Mouse (Mus musculus): ENCODE data around the gene Hhat. TPM values are rescaled to one million over a fixed set of nuclear protein-coding genes. Genes with fewer than 3 reads are reported as not detected.

Hhat gene
- polyA plus RNA-seq, 1 experiment from 2014 or later, result 4.8 TPM

DNA sequence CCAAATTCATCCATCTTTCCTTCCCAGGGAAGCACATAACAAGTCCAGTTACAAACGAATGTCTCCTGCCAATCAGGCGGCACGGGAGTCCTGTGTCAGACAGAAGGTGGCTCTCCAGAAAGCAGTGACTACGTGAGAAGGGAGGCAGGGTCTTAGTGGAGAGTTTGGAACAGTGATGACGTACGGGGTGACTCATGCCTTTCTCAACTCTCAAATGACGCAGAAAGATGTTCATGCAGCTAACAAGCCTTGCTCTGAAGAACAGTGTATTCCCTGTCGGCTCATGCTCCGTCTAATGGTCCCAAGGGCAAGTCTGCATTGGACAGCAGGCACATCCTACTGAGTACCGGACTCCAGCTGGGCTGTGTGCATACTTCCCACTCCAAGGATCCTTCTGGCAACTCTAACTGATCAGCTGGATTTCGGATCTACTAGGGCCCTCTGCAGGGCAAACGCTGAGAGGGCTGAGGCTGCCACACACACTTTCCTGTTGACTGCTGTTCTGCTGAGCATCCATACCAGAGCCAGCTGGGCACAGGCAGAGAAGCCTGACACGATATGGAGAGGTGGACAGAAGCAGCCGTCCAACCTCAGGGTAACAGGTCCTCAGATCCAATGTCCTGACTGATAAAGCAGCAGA, 245.2 kb downstream of the Hhat start:
- 79% methylated on average over 14 of the region's 14 CpGs for WGBS
- 0 out of 2 replicates have a peak, but pooled peaks have one; percentile 9 for TF ChIP-seq CTCF (IDR thresholded peaks at IDR 0.05; ENCODE audit: low read depth)
- no peak for ATAC-seq

DNA sequence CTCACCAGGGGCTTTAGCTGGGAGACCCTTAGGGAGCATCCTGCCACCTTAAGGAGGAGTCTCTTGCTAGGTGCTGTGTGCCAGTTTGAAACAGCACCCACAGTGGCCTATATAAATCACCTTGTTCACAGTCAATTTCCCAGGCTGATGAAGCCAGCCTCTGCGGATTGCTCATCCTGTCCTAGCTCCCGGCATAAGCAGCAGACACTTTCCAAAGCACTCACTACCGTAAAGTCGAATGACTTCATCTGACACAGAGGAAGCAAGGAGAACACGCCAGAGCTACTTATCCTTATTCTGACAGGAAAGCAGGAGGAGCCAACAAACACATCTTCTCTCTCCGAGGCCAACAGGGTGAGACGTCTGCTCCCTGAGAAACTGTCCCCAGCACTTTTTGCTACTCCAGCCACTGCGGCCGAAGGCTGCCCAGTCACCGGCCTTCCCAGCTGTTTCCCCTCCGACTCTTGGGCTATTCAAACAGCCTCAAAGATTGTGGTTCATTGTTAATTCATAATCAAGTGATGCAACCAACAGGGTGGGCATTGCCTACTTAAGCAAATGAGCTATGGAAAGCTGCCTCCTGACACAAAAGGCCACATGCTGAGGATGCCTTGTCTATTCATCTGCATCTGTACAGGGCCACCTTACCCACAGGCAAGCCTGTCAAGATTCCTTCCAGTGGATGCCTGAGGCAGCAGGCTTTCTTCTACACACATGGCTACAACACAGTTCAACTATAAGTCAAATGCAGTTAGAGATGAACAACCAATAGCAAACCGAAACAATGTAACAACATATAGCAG, 248.4 kb downstream of the Hhat start:
- TF ChIP-seq CTCF (IDR thresholded peaks at IDR 0.05; ENCODE audit: low read depth), result no peak
- Histone ChIP-seq H3K4me2 (replicated peaks; ENCODE audit: low read depth) (no peak overlapping the region), H3K9ac (ENCODE audit: low read depth, low read length) (no peak overlapping the region), H3K4me3 (ENCODE audit: low read depth, low read length) (no peak overlapping the region), H3K36me3 (ENCODE audit: control insufficient read depth, insufficient read depth) (no peaks in the 10 kb centered on the region), H3K27ac (ENCODE audit: low read depth, low read length) (no peak overlapping the region), H3K9me3 (ENCODE audit: control insufficient read depth) (no peaks in the 10 kb centered on the region), H3K27me3 (replicated peaks; ENCODE audit: control insufficient read depth, insufficient read depth, low read length) (no peaks in the 10 kb centered on the region), H3K4me1 (replicated peaks; ENCODE audit: control insufficient read depth, insufficient read depth, low read length) (no peaks in the 10 kb centered on the region)
- ATAC-seq, result no peak
- WGBS, result 53% methylated on average over 12 of the region's 12 CpGs

More for the DNA sequence above, 245.2 kb downstream of the Hhat start:
- H3K9ac ChIP-seq (ENCODE audit: low read depth, low read length), result no peak overlapping the region
- no peaks in the 10 kb centered on the region for H3K4me1 ChIP-seq (replicated peaks; ENCODE audit: control insufficient read depth, insufficient read depth, low read length)
- H3K4me3 ChIP-seq (ENCODE audit: low read depth, low read length), result no peak overlapping the region
- no peak overlapping the region for H3K27ac ChIP-seq (ENCODE audit: low read depth, low read length)
- no peaks in the 10 kb centered on the region for H3K27me3 ChIP-seq (replicated peaks; ENCODE audit: control insufficient read depth, insufficient read depth, low read length)
- no peak overlapping the region for H3K4me2 ChIP-seq (replicated peaks; ENCODE audit: low read depth)
- no peaks in the 10 kb centered on the region for H3K9me3 ChIP-seq (ENCODE audit: control insufficient read depth)
- H3K36me3 ChIP-seq (ENCODE audit: control insufficient read depth, insufficient read depth), result no peaks in the 10 kb centered on the region

DNA sequence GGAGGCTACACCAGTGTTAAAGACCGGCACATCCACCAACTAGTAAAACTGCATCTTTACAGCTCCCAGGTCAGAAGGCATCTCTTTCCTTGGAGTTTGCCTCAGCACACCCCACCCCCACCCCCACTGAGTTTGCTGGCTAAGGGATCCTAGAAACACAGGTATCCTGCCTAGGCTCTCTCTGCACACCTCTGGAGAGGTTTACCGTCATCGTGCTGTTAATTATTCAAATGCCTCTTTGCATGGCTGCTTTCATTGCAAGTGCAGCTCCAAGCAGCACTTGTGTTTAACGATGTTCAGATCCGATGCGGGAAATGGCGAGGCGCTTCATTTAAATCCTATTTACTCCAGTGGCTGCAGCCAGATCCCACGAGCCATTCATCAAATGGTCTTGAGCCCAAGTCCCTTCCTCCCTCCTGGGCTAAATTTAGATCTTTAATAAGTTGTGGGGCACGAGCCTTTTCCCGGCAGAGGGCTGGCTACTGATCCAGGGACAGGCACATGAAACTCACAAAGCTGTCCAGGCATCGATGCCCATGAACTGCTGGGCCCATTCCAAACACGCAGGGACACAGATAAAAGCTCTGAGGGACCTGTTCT, 250.1 kb downstream of the Hhat start:
- no peak for TF ChIP-seq CTCF (IDR thresholded peaks at IDR 0.05; ENCODE audit: low read depth)
- ATAC-seq, result no peak
- Histone ChIP-seq H3K27me3 (replicated peaks; ENCODE audit: control insufficient read depth, insufficient read depth, low read length) (no peaks in the 10 kb centered on the region), H3K27ac (ENCODE audit: low read depth, low read length) (no peak overlapping the region), H3K9ac (ENCODE audit: low read depth, low read length) (no peak overlapping the region), H3K4me2 (replicated peaks; ENCODE audit: low read depth) (no peak overlapping the region), H3K4me3 (ENCODE audit: low read depth, low read length) (no peak overlapping the region), H3K9me3 (ENCODE audit: control insufficient read depth) (no peaks in the 10 kb centered on the region), H3K4me1 (replicated peaks; ENCODE audit: control insufficient read depth, insufficient read depth, low read length) (no peaks in the 10 kb centered on the region), H3K36me3 (ENCODE audit: control insufficient read depth, insufficient read depth) (no peaks in the 10 kb centered on the region)
- WGBS, result 45% methylated on average over 13 of the region's 13 CpGs

DNA sequence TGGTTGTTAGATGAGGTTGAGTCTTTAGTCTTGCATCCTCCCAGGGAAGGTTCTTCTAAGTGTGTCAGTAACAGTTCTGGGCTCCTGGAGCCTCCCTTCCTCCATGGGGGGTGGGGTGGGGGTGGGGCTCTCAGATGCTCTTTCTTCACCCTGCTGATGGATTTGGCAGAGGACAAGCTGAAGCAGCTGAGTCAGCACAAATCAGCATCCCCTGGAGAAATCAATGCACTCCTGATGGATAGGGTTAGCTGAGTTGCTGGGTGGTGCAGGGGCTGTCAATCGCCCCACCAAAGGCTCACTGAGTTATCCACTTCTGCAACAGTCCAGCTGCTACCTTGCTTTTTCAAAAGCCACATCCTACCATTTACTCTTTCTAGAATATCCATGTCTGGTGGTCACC, 251.3 kb downstream of the Hhat start:
- no peak overlapping the region for H3K27ac ChIP-seq (ENCODE audit: low read depth, low read length)
- H3K9ac ChIP-seq (ENCODE audit: low read depth, low read length), result no peak overlapping the region
- TF ChIP-seq CTCF (IDR thresholded peaks at IDR 0.05; ENCODE audit: low read depth), result no peak
- H3K4me1 ChIP-seq (replicated peaks; ENCODE audit: control insufficient read depth, insufficient read depth, low read length), result no peaks in the 10 kb centered on the region
- H3K27me3 ChIP-seq (replicated peaks; ENCODE audit: control insufficient read depth, insufficient read depth, low read length), result no peaks in the 10 kb centered on the region
- H3K9me3 ChIP-seq (ENCODE audit: control insufficient read depth), result no peaks in the 10 kb centered on the region
- H3K4me2 ChIP-seq (replicated peaks; ENCODE audit: low read depth), result no peak overlapping the region
- ATAC-seq, result no peak
- no peak overlapping the region for H3K4me3 ChIP-seq (ENCODE audit: low read depth, low read length)
- 80% methylated on average over 1 of the region's 1 CpGs for WGBS
- H3K36me3 ChIP-seq (ENCODE audit: control insufficient read depth, insufficient read depth), result no peaks in the 10 kb centered on the region

DNA sequence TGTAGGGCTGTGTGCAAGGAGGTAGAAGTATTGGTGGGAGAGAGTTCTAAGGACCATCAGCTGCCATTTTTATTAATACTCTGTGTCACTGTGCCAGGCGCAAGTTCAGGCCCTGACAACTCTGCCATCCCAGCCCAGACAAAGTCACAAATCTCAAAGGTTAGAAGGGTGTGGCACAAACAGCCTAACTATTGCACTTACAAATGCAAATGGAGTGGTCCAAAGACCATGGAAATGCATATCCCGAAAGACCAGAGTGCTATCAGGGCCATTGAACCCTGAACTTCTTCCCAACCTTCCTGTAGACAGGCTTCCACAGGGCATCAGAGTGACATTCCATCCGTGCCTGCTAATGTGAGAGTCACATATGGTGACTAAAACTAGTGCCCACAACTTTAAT, 255.7 kb downstream of the Hhat start:
- Histone ChIP-seq H3K9ac (ENCODE audit: low read depth, low read length) (no peak overlapping the region), H3K4me1 (replicated peaks; ENCODE audit: control insufficient read depth, insufficient read depth, low read length) (no peaks in the 10 kb centered on the region), H3K9me3 (ENCODE audit: control insufficient read depth) (no peaks in the 10 kb centered on the region), H3K27ac (ENCODE audit: low read depth, low read length) (peak overlapping the region; percentile 21; the same call in 1 of the 2 replicates), H3K36me3 (ENCODE audit: control insufficient read depth, insufficient read depth) (no peaks in the 10 kb centered on the region), H3K4me2 (replicated peaks; ENCODE audit: low read depth) (no peak overlapping the region), H3K4me3 (ENCODE audit: low read depth, low read length) (no peak overlapping the region), H3K27me3 (replicated peaks; ENCODE audit: control insufficient read depth, insufficient read depth, low read length) (no peaks in the 10 kb centered on the region)
- no peak for TF ChIP-seq CTCF (IDR thresholded peaks at IDR 0.05; ENCODE audit: low read depth)
- WGBS, result 56% methylated on average over 3 of the region's 3 CpGs
- peak; percentile 63 for ATAC-seq

DNA sequence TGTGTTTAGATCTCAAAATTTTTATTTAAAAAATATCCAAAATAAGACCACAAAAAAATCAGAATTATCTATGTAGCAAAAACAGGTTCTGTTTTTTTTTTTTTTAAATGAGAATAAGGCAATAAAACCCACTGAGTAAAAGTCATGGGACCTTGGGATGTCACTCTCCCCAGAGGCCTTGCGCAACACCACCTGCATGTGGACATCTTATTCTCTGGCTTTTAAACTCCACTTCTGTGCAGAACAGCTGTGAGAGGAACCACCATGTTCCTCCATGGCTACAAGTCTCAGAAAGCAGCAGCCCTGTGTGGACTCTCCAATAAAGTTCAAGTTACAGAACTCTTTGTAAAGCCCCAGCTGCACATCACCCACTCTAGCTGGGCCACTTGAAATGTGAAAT, 258.2 kb downstream of the Hhat start:
- H3K4me1 ChIP-seq (replicated peaks; ENCODE audit: control insufficient read depth, insufficient read depth, low read length), result no peaks in the 10 kb centered on the region
- H3K4me2 ChIP-seq (replicated peaks; ENCODE audit: low read depth), result no peak overlapping the region
- no peaks in the 10 kb centered on the region for H3K27me3 ChIP-seq (replicated peaks; ENCODE audit: control insufficient read depth, insufficient read depth, low read length)
- H3K27ac ChIP-seq (ENCODE audit: low read depth, low read length), result no peak overlapping the region
- 81% methylated on average over 1 of the region's 1 CpGs for WGBS
- H3K36me3 ChIP-seq (ENCODE audit: control insufficient read depth, insufficient read depth), result no peaks in the 10 kb centered on the region
- no peak for TF ChIP-seq CTCF (IDR thresholded peaks at IDR 0.05; ENCODE audit: low read depth)
- no peak for ATAC-seq
- H3K4me3 ChIP-seq (ENCODE audit: low read depth, low read length), result no peak overlapping the region
- no peaks in the 10 kb centered on the region for H3K9me3 ChIP-seq (ENCODE audit: control insufficient read depth)
- H3K9ac ChIP-seq (ENCODE audit: low read depth, low read length), result no peak overlapping the region

Data from intestine, postnatal 0 days (tissue).